Mouse (Mus musculus): Measurements from ENCODE around the gene Abcb1b. TPM values are rescaled to one million over a fixed set of nuclear protein-coding genes. Genes with fewer than 3 reads are reported as not detected.

The Abcb1b gene
- polyA plus RNA-seq, 1 experiment from 2014 or later, result 1.1 TPM

- Histone ChIP-seq H3K4me1 (no peaks in the 10 kb centered on the region), H3K9me3 (replicated peaks) (no peaks in the 10 kb centered on the region), H3K4me2 (replicated peaks) (no peak overlapping the region), H3K4me3 (no peak overlapping the region), H3K36me3 (no peaks in the 10 kb centered on the region), H3K27ac (no peak overlapping the region), H3K9ac (no peak overlapping the region), H3K27me3 (no peaks in the 10 kb centered on the region)
- WGBS, result 46% methylated on average over 6 of the region's 6 CpGs
- ATAC-seq (ENCODE audit: low FRiP score), result no peak
These were observed 106.6 kb downstream of the Abcb1b start for GRCm38 (mm10) chr5:8904539-8904938.

DNA sequence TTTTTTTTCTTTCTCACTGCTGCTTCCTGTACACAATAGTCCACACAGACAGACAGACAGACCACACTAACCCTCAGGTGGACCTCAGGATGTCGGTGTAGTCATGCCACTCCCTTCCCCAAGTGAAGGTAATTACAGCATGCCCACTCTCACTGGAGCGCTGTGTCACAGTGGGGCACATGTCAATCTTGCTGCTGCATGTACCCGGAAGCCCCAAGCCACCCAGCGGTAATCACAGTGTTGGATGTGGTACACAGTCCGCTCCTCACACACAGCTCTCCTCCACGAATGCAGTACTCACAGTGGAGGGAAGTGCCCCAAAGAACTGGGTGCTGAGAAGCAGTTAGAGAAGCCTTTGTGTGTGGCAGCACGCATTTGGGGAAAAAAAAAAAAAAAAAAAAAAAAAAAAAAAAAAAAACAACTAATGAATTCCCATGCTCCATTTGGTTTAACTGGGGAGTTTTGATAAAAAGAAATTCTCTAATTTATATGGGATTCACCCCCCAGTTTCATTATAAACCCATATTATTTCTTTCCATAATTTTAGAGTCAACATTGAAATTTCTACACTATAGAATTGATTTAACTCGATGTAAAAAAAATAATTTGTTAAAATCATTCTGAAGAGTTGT is 113.7 kb downstream of the Abcb1b start:
- H3K27me3 ChIP-seq, result no peaks in the 10 kb centered on the region
- no peak overlapping the region for H3K27ac ChIP-seq
- WGBS, result 79% methylated on average over 8 of the region's 8 CpGs
- H3K4me2 ChIP-seq (replicated peaks), result no peak overlapping the region
- H3K9ac ChIP-seq, result no peak overlapping the region
- no peak for ATAC-seq (ENCODE audit: low FRiP score)
- no peaks in the 10 kb centered on the region for H3K4me1 ChIP-seq
- no peak overlapping the region for H3K4me3 ChIP-seq
- no peaks in the 10 kb centered on the region for H3K9me3 ChIP-seq (replicated peaks)
- no peaks in the 10 kb centered on the region for H3K36me3 ChIP-seq

Other genes with a start within 250 kb of the Abcb1b start
- 25.8 and 28.2 TPM in 2 replicates for gene Rundc3b, start 175.2 kb upstream of the Abcb1b start, polyA plus RNA-seq (2016; fragmentation: Nextera tagmentation; extraction: Ambion mirVana)
- gene Abcb1a, start 138.1 kb upstream of the Abcb1b start, polyA plus RNA-seq (2016; fragmentation: Nextera tagmentation; extraction: Ambion mirVana), result 0.48 and 0.86 TPM in 2 replicates
- gene Abcb4, start 95.6 kb downstream of the Abcb1b start, polyA plus RNA-seq (2016; fragmentation: Nextera tagmentation; extraction: Ambion mirVana), result 0.39 and 1.3 TPM in 2 replicates
- gene Crot, start 199.2 kb downstream of the Abcb1b start, polyA plus RNA-seq (2016; fragmentation: Nextera tagmentation; extraction: Ambion mirVana), result 31.4 and 34.2 TPM in 2 replicates

Measured in hindbrain, embryonic 12.5 days (tissue).